Mouse (Mus musculus) ES-CJ7 (cell line): Measurements from ENCODE around the gene Cyth1.

ENCODE experiments used
- DNase-seq: peaks from one replicate; pipeline ENCODE4 v3.0.0; 2011; ENCODE audit warnings: low read depth, low spot score

Gene Cyth1

DNA sequence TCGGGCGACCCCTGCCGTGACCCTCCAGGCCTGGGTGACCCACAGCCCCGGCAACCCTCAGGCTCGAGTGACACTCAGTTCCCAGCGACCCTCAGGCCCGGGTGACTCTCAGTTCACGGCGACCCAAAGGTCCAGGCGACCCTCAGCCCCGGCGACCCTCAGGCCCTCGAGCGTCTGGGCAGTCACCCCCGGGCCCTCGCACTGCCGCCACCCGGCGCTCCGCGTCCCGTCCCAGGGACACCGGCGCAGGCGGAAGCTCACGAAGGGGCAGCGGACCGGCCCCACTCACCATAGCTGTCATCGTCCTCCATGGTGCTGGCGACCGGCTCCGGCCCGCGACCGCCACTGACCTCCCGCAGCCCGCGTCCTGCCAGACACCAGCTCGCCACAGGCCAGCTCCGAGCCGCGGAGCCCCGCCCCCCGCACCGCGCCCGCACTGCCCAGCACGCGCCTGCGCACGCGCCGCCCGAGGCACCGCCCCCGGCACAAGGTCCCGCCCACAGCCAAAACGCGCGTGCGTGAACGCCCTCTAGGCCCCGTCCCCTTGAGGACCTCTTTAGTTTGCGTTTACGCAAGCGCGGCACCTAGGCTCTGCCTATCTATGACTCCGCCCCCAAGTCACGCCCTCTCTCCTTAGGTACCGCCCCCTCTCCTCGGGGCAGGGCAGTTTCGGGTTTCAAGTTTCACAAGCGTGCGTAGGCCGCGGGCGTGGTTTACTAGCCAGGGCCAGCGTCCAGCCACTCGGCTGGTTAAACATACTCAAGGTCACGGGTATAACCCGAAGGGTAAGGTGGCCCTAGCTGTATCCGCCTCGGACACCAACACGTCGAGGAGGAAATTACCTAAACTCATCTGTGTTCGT lies at the start of gene Cyth1:
Cyth1 (minus strand) TSS at position 443 of the 862 bp plus-strand sequence.
- peak; percentile 99 for DNase-seq

DNA sequence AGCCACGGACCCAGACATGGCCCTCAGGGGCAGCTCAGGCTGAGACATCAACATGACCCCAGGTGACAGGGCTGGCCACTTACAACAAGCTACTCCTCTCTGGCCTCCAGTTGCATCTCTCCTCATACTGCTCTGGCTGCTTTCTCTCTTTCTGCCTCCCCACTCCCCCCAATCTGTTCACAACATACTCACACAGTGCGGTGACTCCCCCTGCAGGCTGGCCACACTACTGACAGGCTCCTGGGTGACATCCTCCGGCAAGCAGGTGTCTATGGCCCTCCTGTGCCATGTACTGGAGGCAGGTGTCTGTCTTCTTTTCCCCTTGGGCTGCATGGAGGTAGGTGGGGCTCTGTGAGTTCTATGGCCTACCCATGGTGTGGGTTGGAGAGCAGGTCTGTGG lies 49.6 kb upstream of the Cyth1 start:
- no peak for DNase-seq

GRCm38 (mm10) chr11:118295026-118295425 lies 46.6 kb upstream of the Cyth1 start:
- DNase-seq: no peak

- no peak for DNase-seq
Measured at GRCm38 (mm10) chr11:118292671-118293070, 44.3 kb upstream of the Cyth1 start.

GRCm38 (mm10) chr11:118289999-118290889 lies 41.9 kb upstream of the Cyth1 start, which contains the start of gene Usp36:
Gene Usp36 (minus strand): TSS chr11:118290244.
- peak; percentile 100 for DNase-seq

DNA sequence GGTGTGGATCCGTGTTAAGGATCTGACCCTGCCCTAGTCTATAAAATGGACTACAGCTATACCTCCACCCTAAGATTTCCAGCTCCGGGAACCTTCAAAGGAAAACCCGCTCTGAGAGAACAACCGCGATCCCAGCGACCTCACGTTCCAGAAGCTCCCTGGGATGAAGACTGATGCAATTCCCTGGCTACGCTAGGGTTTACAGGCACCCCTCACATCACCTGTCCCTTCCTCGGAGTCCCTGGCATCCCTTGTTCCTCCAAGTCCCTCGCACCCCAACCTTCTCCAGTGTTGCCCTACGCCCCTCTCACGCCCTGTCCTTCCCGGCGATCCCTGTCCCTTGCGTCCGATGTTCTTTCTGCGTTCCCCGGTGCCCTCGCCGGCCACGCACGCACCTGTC lies 41.2 kb upstream of the Cyth1 start:
- peak; percentile 31 for DNase-seq

- peak; percentile 69 for DNase-seq
Measured at GRCm38 (mm10) chr11:118289037-118289511, 40.7 kb upstream of the Cyth1 start.

GRCm38 (mm10) chr11:118287573-118287972 lies 39.2 kb upstream of the Cyth1 start:
- DNase-seq: no peak

DNA sequence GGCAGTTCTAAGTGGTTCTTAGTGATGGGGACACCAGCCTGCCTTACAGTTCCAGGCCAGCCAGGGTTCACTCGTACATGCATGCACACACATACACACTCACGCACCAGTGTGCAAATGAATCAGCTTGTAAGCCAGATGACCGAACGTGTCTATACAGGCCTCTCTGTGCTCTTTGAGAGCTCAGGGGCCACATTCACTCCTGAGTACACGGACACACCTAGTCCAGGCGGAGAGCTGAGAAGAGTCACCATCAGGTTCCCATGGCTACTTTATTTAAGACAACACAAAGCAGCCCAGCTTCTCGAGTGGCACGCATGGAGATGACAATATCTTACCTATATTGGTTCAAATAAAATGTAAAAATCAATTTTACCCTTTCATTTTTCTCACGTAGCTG lies 38.0 kb upstream of the Cyth1 start:
- no peak for DNase-seq

- DNase-seq: no peak
Measured at GRCm38 (mm10) chr11:118285791-118286190, 37.4 kb upstream of the Cyth1 start.

- DNase-seq: no peak
Measured at GRCm38 (mm10) chr11:118280218-118280617, 31.8 kb upstream of the Cyth1 start.

DNA sequence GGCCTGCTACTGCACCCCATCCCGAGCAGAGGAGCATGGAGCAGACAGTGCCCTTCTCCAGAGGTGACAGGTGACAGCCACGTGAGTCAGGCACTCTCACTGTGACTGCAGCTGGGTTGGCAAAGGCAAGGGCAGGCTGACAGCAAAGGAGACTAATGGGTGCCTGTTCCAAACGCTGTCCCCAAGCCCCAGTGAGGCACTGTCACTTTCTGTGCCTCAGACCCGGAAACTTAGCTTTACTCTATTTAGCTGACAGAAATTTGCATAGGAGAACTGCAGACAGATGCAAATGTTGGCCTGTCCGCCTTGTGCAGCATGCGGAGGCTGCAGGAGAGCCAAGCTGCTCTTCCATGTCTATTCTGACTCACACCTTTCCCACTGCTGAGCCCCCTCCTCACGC lies 27.9 kb upstream of the Cyth1 start:
- no peak for DNase-seq

- DNase-seq: no peak
Measured at GRCm38 (mm10) chr11:118275092-118275491, 26.7 kb upstream of the Cyth1 start.

- DNase-seq: peak; percentile 62
Measured at GRCm38 (mm10) chr11:118269827-118270226, 21.4 kb upstream of the Cyth1 start.

GRCm38 (mm10) chr11:118266666-118267046 lies 18.3 kb upstream of the Cyth1 start:
- DNase-seq: no peak

DNA sequence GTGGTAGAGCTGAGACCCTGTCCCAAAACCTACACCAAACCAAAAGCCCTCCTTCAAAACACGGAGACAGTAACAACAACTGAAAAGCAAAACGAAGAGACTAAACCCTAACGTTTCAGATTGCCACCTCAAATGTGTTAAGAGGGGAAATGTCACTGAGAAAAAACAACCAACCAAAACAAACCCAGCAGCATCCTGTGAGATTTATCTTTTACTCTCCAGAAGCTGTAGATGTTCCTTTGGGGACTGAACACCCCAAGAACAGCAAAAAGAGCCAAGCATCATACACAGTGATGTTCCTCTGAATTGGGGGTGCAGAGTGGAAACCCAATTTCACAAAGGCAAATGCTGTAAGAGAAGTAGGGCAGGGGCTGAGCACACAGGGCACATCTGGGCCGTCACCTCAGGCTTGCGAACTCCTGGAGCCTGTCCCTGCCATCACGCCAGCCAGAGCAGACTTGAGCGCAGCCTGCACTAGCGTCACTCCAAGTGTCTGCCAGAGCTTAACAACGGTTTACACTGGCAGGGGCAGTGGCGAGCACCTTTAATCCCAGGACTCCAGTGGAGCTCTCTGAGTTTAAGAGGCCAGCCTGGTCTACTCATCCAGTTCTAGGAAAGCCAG lies 17.8 kb upstream of the Cyth1 start:
- DNase-seq: no peak

- no peak for DNase-seq
Measured at GRCm38 (mm10) chr11:118265621-118266020, 17.2 kb upstream of the Cyth1 start.

DNA sequence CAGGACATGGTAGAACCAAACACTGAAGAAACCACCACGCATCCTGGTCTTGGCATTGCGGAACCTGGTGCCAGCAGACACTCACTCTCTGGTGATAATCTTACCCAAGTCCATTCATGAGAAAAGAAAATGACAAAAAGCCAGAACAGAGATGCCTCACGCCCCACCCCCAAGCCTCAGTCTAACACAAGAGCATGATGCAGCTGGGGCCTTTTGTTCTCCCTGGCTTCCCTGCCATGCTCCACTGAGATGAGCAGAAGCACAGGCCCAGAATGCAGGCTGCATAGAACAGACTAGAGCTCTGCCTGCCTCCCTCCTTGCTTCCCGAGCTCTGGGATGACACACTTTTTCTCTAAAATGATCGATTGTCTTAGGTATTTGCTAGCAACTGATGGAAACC lies 14.8 kb upstream of the Cyth1 start:
- DNase-seq: no peak

GRCm38 (mm10) chr11:118260081-118260480 lies 11.7 kb upstream of the Cyth1 start:
- DNase-seq: no peak

DNA sequence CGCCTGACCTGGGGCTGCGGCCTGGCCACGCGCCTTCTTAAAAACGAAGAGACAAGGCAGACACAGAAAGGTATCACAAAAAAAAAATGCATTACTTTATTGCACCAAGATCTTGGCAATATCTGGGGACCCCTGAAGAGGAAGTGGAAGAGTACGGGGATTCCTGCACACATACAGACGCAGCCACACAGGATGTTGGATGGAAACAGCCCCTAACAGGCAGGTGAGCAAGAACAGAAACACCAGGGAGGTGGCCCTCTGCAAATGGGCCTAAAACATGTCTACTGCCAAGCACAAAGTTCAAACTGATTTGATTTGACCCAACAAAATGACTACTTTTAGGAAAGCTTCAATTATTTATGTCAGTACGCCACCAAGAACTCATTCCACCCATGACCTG lies 11.2 kb upstream of the Cyth1 start:
- DNase-seq: no peak

- DNase-seq: peak; percentile 49
Measured at GRCm38 (mm10) chr11:118256371-118256770, 8.0 kb upstream of the Cyth1 start.
